Mouse (Mus musculus) MEL (cell line): ENCODE measurements at regions not wholly inside any gene's neighbourhood (a gene's known extent, or its start where the extent isn't known, plus 50 kb on each side); places are given as distances from the start of the nearest gene placed in this dataset.

Source experiments
- CTCF ChIP-seq, 3 experiments: IDR thresholded peaks in 2 of 3; conservative IDR thresholded peaks in 1 of 3; 2 replicates each; pipeline ENCODE4 v1.5.1; 2011 to 2012; ENCODE audit warnings: low read length in 3 of 3, low read depth in 2 of 3, mild to moderate bottlenecking in 2 of 3, improper control_type of control experiment in 1 of 3, inconsistent platforms in 1 of 3, mixed read lengths in 1 of 3, moderate library complexity in 1 of 3; ENCODE audit not compliant: control insufficient read depth in 1 of 3, insufficient read depth in 1 of 3, poor library complexity in 1 of 3, severe bottlenecking in 1 of 3
- POLR2A ChIP-seq, 2 experiments: IDR thresholded peaks; 2 replicates each; pipeline ENCODE4 v1.6.1; 2011 to 2012; ENCODE audit warnings: low read length in 2 of 2, mild to moderate bottlenecking in 2 of 2, control low read depth in 1 of 2, improper control_type of control experiment in 1 of 2, low read depth in 1 of 2, moderate library complexity in 1 of 2; ENCODE audit not compliant: control insufficient read depth in 1 of 2, insufficient read depth in 1 of 2, poor library complexity in 1 of 2
- TBP ChIP-seq: IDR thresholded peaks from 2 replicates; pipeline ENCODE4 v1.8.0; 2011; ENCODE audit warnings: low read depth, low read length, improper control_type of control experiment

- TF ChIP-seq CTCF (IDR thresholded peaks at IDR 0.05 in 2 of 3, conservative IDR thresholded peaks at IDR 0.05 in 1 of 3; ENCODE audit: control insufficient read depth in 1 of 3, insufficient read depth in 1 of 3, low read depth in 2 of 3, low read length in 3 of 3, poor library complexity in 1 of 3, severe bottlenecking in 1 of 3) (no peak), TBP (no peak), POLR2A (IDR thresholded peaks at IDR 0.05; ENCODE audit: control insufficient read depth in 1 of 2, insufficient read depth in 1 of 2, low read depth in 1 of 2, low read length in 2 of 2, poor library complexity in 1 of 2) (no peak)
These were observed 184.5 kb upstream of the Emcn start for GRCm38 (mm10) chr3:137156250-137156975.
